Mouse (Mus musculus) spleen, embryonic (tissue): ENCODE measurements around the gene Gsc2.
"Not testable (repeated sequence)": the region's sequence is repeated elsewhere in the genome, so short reads cannot be mapped to it uniquely, and the experiment has no call there.

Source experiments
- CTCF ChIA-PET: fragments of 350-600 bp; sonication (Branson Sonifier 250); formaldehyde crosslinking; loops from one replicate; lab custom pipeline; 2022; lab: Charles Lee

Gsc2 gene

GRCm38 (mm10) chr16:17914307-17915249 lies at the start of gene Gsc2:
TSS of gene Gsc2 (minus strand) at chr16:17915059.
- CTCF ChIA-PET: no interaction called here

GRCm38 (mm10) chr16:17962091-17962490 lies 47.2 kb upstream of the Gsc2 start:
- CTCF ChIA-PET: no interaction called here

- CTCF ChIA-PET: not testable (repeated sequence)
Observed at GRCm38 (mm10) chr16:17956052-17956638, 41.3 kb upstream of the Gsc2 start.

- CTCF ChIA-PET: no interaction called here
Observed at GRCm38 (mm10) chr16:17951618-17952017, 36.8 kb upstream of the Gsc2 start.

GRCm38 (mm10) chr16:17950068-17950467 lies 35.2 kb upstream of the Gsc2 start:
- CTCF ChIA-PET: no interaction called here

GRCm38 (mm10) chr16:17949421-17949877 lies 34.6 kb upstream of the Gsc2 start:
- CTCF ChIA-PET: no interaction called here

GRCm38 (mm10) chr16:17945081-17945831 lies 30.4 kb upstream of the Gsc2 start:
- CTCF ChIA-PET: no interaction called here

GRCm38 (mm10) chr16:17943466-17943865 lies 28.6 kb upstream of the Gsc2 start:
- CTCF ChIA-PET: no interaction called here

- CTCF ChIA-PET: no interaction called here
Observed at GRCm38 (mm10) chr16:17939255-17939751, 24.4 kb upstream of the Gsc2 start.

GRCm38 (mm10) chr16:17938821-17939220 lies 24.0 kb upstream of the Gsc2 start:
- CTCF ChIA-PET: no interaction called here

- CTCF ChIA-PET: no interaction called here
Observed at GRCm38 (mm10) chr16:17938187-17938586, 23.3 kb upstream of the Gsc2 start.

- CTCF ChIA-PET: interaction anchor here (1.2 to 1.4 kb wide), 2 partner anchors 8 to 26 kb away, joined by 3 to 4 read pairs; partner anchors contain the start of genes Ess2 and Slc25a1
Observed at GRCm38 (mm10) chr16:17936776-17937175, 21.9 kb upstream of the Gsc2 start.

GRCm38 (mm10) chr16:17934445-17934910 lies 19.6 kb upstream of the Gsc2 start:
- CTCF ChIA-PET: no interaction called here

- CTCF ChIA-PET: no interaction called here
Observed at GRCm38 (mm10) chr16:17933594-17934444, 19.0 kb upstream of the Gsc2 start.

- CTCF ChIA-PET: no interaction called here
Observed at GRCm38 (mm10) chr16:17931906-17932460, 17.1 kb upstream of the Gsc2 start.

- CTCF ChIA-PET: no interaction called here
Observed at GRCm38 (mm10) chr16:17929631-17930030, 14.8 kb upstream of the Gsc2 start.

- CTCF ChIA-PET: no interaction called here
Observed at GRCm38 (mm10) chr16:17929211-17929610, 14.4 kb upstream of the Gsc2 start.

GRCm38 (mm10) chr16:17928627-17929104 lies 13.8 kb upstream of the Gsc2 start:
- CTCF ChIA-PET: interaction anchor here (0.9 kb wide), 1 partner anchor 8 kb away, joined by 3 read pairs; no protein-coding TSS in a partner anchor

GRCm38 (mm10) chr16:17928087-17928580 lies 13.3 kb upstream of the Gsc2 start, which contains the start of gene Slc25a1:
TSS of gene Slc25a1 (minus strand) at chr16:17928219.
- CTCF ChIA-PET: interaction anchor here (0.9 kb wide), 1 partner anchor 9 kb away, joined by 3 read pairs; no protein-coding TSS in a partner anchor
